Mouse (Mus musculus) intestine, embryonic 16.5 days (tissue): ENCODE measurements around the gene Htr5b. TPM values are rescaled to one million over a fixed set of nuclear protein-coding genes. Genes with fewer than 3 reads are reported as not detected.

Source experiments
- ATAC-seq: fragments of 200-750 bp; cut with Nextera tagmentation; 2 replicates; pipeline ENCODE4 v1.8.0; 2017; ENCODE audit warnings: moderate TSS enrichment, moderate library complexity
- H3K27ac ChIP-seq: fragments of 300-500 bp; sonication (generic); 2 replicates; pipeline ENCODE4 v1.5.1; 2014; ENCODE audit warnings: mild to moderate bottlenecking, low read length
- H3K27me3 ChIP-seq: fragments of 300-500 bp; sonication (generic); replicated peaks from 2 replicates; pipeline ENCODE4 v1.6.1; 2014; ENCODE audit warnings: low read length, control low read depth, mixed read lengths; ENCODE audit not compliant: control insufficient read depth, insufficient read depth
- H3K36me3 ChIP-seq: fragments of 300-500 bp; sonication (generic); 2 replicates; pipeline ENCODE4 v1.6.1; 2014; ENCODE audit warnings: low read length, control low read depth; ENCODE audit not compliant: control insufficient read depth, insufficient read depth
- H3K4me1 ChIP-seq: fragments of 300-500 bp; sonication (generic); 2 replicates; pipeline ENCODE4 v1.6.1; 2014; ENCODE audit warnings: low read length, control low read depth, mixed read lengths; ENCODE audit not compliant: control insufficient read depth, insufficient read depth
- H3K4me2 ChIP-seq: fragments of 300-500 bp; sonication (generic); 2 replicates; pipeline ENCODE4 v1.6.1; 2014; ENCODE audit warnings: low read depth, low read length, control low read depth
- H3K4me3 ChIP-seq: fragments of 300-500 bp; sonication (generic); 2 replicates; pipeline ENCODE4 v1.5.1; 2014; ENCODE audit warnings: mild to moderate bottlenecking, low read length
- H3K9ac ChIP-seq: fragments of 300-500 bp; sonication (generic); 2 replicates; pipeline ENCODE4 v1.6.1; 2014; ENCODE audit warnings: low read depth, low read length
- H3K9me3 ChIP-seq: fragments of 300-500 bp; sonication (generic); 2 replicates; pipeline ENCODE4 v1.6.1; 2016; ENCODE audit warnings: low read length, control low read depth; ENCODE audit not compliant: control insufficient read depth
- WGBS: fragments of 180-500 bp; shearing (Covaris S2); extraction: QIAGEN DNeasy Blood & Tissue Kit; methylation state at CpG from one replicate; pipeline ENCODE4 v1.1.7; 2014; 5-methylcytosine and 5-hydroxymethylcytosine counted together
- polyA plus RNA-seq: library from polyadenylated mRNA; unstranded; fragments of >200 nt; fragmentation: Nextera tagmentation; extraction: Ambion mirVana; gene quantifications from 2 replicates; pipeline ENCODE4 v1.2.1, GENCODE M21; 2015

Htr5b gene
- polyA plus RNA-seq, 1 experiment from 2014 or later, result 0.23 TPM

DNA sequence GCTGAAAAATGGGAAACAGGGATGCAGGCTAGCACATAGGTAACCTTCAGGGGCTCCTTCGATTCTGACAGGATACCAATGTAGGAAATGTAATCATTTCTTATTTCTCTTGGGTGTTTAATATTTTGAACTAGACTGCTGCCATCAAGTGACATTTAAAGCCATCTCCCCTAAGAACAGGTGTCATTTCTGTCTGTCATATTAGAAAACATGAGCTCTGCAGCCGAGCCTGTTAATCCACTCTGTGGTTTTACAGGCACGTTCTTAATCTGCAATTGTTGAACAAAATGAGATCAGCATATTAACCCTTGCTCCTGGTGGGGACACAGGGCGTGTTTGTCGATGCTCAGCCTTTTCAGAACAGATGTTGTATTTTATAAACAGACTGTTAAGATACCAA is 56.8 kb downstream of the Htr5b start:
- no peak overlapping the region for H3K27ac ChIP-seq
- WGBS, result 67% methylated on average over 5 of the region's 5 CpGs
- H3K27me3 ChIP-seq, result no peaks in the 10 kb centered on the region
- H3K4me3 ChIP-seq, result no peak overlapping the region
- H3K9me3 ChIP-seq, result no peaks in the 10 kb centered on the region
- no peak overlapping the region for H3K4me2 ChIP-seq
- H3K9ac ChIP-seq, result no peak overlapping the region
- no peak for ATAC-seq
- H3K36me3 ChIP-seq, result peaks cover 3% of the 10 kb centered on the region; the same call in 1 of the 2 replicates
- no peaks in the 10 kb centered on the region for H3K4me1 ChIP-seq

DNA sequence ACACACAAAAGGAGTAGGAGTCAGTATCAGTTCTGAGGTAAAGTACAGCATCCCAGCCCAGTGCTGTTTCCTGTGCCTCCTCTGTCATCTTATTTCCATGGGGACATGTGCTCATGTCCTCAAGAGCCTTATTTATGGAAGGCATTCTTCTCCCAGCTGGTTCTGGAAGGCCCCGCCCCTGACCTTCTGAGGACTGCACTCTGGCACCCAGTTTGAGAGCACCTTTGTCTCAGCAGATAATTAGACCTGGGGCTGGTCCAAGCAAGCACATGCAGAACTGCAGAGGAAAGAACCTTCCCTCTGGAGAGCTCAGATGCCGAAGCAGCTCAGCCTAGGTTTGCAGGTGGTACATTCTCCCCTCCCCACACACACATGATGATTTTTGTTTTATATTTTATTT is 60.0 kb downstream of the Htr5b start:
- H3K4me1 ChIP-seq, result peaks cover 6% of the 10 kb centered on the region
- no peaks in the 10 kb centered on the region for H3K27me3 ChIP-seq
- no peak for ATAC-seq
- no peak overlapping the region for H3K27ac ChIP-seq
- 88% methylated on average over 2 of the region's 2 CpGs for WGBS
- H3K36me3 ChIP-seq, result no peaks in the 10 kb centered on the region
- no peak overlapping the region for H3K4me2 ChIP-seq
- no peak overlapping the region for H3K4me3 ChIP-seq
- H3K9ac ChIP-seq, result no peak overlapping the region
- H3K9me3 ChIP-seq, result no peaks in the 10 kb centered on the region

DNA sequence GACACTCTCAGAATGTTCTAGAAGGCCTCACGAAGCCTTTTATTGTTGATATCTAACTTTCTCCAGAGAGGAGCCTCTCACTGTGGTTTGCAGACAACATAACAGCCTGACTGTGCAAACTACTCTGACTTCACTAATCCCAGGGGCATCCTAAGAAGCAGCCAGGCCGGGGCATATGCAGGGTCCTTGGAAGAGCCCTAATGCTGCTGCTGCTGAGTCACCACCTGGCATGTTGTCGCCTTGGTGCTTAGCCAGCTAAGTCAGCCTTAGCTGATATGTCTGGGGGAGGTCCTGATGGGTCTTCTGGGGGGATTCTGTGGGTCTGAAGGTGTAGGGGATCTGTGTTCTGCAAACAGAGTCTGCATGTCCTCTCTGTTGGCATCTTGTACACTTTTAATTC is 62.0 kb downstream of the Htr5b start:
- Histone ChIP-seq H3K36me3 (0 out of 2 replicates have a peak, but pooled peaks cover 6% of the 10 kb centered on the region), H3K4me3 (no peak overlapping the region), H3K9me3 (no peaks in the 10 kb centered on the region), H3K4me1 (peaks cover 8% of the 10 kb centered on the region), H3K4me2 (no peak overlapping the region), H3K27ac (no peak overlapping the region), H3K9ac (no peak overlapping the region), H3K27me3 (no peaks in the 10 kb centered on the region)
- 78% methylated on average over 3 of the region's 3 CpGs for WGBS
- no peak for ATAC-seq

DNA sequence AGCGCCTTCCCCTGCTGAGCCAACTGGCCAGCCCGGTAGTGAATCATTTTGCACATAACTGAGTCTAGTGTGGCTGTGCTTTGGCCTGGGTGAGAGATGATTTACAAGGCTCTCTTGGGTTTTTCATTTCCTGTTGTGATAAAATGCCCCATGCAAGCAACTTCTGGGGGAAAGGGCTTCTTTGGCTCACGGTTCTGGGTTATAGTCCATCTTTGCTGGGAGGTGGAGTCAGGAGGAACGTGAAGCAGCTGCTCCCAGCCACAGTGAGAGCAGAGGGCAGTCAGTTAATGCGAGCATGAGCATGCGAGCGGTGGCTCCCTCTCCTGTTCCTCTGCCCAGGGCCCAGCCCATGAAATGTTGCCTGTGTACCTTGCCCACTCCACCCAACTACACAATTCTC is 64.5 kb downstream of the Htr5b start:
- H3K27me3 ChIP-seq, result no peaks in the 10 kb centered on the region
- H3K4me3 ChIP-seq, result no peak overlapping the region
- peak; percentile 97 for ATAC-seq
- H3K9me3 ChIP-seq, result no peaks in the 10 kb centered on the region
- H3K9ac ChIP-seq, result peak overlapping the region; percentile 49; the same call in 1 of the 2 replicates
- 43% methylated on average over 7 of the region's 7 CpGs for WGBS
- 0 out of 2 replicates have a peak overlapping the region, but pooled peaks have one; percentile 9 for H3K4me2 ChIP-seq
- 0 out of 2 replicates have a peak, but pooled peaks cover 6% of the 10 kb centered on the region for H3K36me3 ChIP-seq
- peaks cover 8% of the 10 kb centered on the region for H3K4me1 ChIP-seq
- H3K27ac ChIP-seq, result peak overlapping the region; percentile 93

DNA sequence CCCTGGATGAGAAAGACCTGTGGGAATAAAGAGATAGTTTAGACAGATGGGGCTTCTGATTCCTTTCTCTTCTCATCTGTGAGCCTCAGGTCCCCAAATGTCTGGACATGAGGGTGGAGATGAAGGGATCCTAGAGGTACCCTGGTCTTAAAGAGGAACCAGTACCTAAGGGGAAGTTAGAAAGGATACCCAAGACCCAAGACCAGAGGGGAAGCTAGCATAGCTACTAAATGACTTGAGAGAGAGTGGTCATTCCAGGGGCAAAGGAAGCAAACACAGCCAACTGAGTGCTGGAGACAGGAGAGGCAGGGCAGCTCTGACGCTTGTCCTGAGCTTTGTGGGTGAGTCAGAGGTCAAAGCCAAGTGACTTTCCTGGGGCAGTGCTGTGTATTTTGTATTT is 65.6 kb downstream of the Htr5b start:
- WGBS, result 82% methylated on average over 1 of the region's 1 CpGs
- Histone ChIP-seq H3K4me3 (no peak overlapping the region), H3K4me2 (no peak overlapping the region), H3K4me1 (peaks cover 8% of the 10 kb centered on the region), H3K9me3 (no peaks in the 10 kb centered on the region), H3K9ac (no peak overlapping the region), H3K27ac (peak overlapping the region; percentile 74), H3K27me3 (no peaks in the 10 kb centered on the region), H3K36me3 (0 out of 2 replicates have a peak, but pooled peaks cover 6% of the 10 kb centered on the region)
- no peak for ATAC-seq

DNA sequence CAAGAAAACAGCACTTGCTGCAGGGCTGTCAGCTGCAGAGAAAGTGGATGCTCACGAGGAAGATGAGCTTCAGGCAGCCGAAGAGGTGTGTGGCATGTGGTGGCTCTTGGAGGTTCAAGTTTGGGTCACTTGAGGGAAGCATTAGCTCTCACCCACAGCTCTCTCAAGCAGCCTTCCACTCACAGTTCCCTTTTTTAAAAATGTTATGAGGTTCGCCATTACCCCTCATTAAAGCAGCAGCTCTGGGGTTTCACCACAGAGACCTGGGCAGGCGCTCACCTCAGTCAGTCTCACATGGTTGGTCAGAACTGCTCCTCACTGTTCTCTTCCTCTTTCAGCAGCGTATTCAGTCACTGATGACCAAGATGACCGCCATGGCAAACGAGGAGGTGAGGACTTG is 66.4 kb downstream of the Htr5b start:
- no peak overlapping the region for H3K4me3 ChIP-seq
- H3K4me2 ChIP-seq, result no peak overlapping the region
- 0 out of 2 replicates have a peak, but pooled peaks cover 6% of the 10 kb centered on the region for H3K36me3 ChIP-seq
- H3K9me3 ChIP-seq, result no peaks in the 10 kb centered on the region
- 92% methylated on average over 7 of the region's 7 CpGs for WGBS
- peaks cover 8% of the 10 kb centered on the region for H3K4me1 ChIP-seq
- no peak for ATAC-seq
- no peak overlapping the region for H3K27ac ChIP-seq
- H3K9ac ChIP-seq, result no peak overlapping the region
- H3K27me3 ChIP-seq, result no peaks in the 10 kb centered on the region

DNA sequence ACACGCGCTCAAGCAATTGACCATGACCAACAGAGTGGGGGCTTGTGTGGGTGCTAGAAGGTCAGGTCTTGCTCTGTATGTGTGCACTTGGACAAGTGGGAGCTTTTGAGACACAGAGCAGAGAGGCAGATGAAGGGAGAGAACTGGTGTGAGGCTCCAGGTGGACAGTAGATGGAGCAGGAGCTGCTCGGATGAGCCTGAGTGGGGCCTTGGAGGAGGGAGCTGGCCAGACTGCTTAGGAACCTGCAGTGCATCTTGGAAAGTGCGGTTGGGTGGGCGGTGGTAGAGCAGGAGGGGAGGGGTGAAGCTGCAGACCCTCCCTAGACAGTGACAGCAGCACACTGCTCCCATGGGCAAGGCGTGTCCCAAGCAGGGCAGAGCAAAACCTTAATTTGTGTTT is 68.2 kb downstream of the Htr5b start:
- Histone ChIP-seq H3K9me3 (no peaks in the 10 kb centered on the region), H3K4me1 (peaks cover 8% of the 10 kb centered on the region), H3K27ac (no peak overlapping the region), H3K4me3 (no peak overlapping the region), H3K4me2 (no peak overlapping the region), H3K27me3 (no peaks in the 10 kb centered on the region), H3K9ac (no peak overlapping the region), H3K36me3 (0 out of 2 replicates have a peak, but pooled peaks cover 6% of the 10 kb centered on the region)
- WGBS, result 59% methylated on average over 6 of the region's 6 CpGs
- ATAC-seq, result no peak

Other genes with a start within 250 kb of the Htr5b start
- 24.5 and 25.1 TPM in 2 replicates for gene Insig2, start 195.9 kb downstream of the Htr5b start, polyA plus RNA-seq
- gene Ccdc93, start 97.4 kb downstream of the Htr5b start, polyA plus RNA-seq, result 10.7 and 11.5 TPM in 2 replicates
- 43.5 and 55.9 TPM in 2 replicates for gene Ddx18, start 39.5 kb upstream of the Htr5b start, polyA plus RNA-seq